Mouse (Mus musculus) CH12F3 (cell line): Measurements from ENCODE around the gene Mrtfa.

Source experiments
- in situ Hi-C: fragments of 300-500 bp; cut with MboI; formaldehyde crosslinking; loops from 2 replicates; pipeline ENCODE4 v1.14.3; 2020; ENCODE audit warnings: low sequenced_read_pairs

Gene Mrtfa

DNA sequence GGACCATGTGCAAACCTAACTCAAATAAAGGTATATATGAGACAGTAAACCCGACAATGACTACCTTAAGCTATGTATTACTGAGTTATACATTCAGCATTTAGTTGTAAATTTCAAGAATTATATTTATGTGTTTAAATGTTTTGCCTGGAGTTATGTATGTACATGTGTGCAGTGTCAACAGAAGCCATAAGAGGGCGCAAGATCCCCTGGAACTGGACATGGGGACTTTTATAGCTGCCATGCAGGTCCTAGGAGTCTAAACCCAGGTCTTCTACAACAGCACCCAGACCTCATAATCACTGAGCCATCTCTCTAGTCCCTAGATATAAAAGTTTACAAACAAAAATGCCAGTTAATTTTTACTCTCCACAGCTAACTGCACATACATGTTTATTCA, 117.8 kb downstream of the Mrtfa start:
- in situ Hi-C loops, result no loop called here

DNA sequence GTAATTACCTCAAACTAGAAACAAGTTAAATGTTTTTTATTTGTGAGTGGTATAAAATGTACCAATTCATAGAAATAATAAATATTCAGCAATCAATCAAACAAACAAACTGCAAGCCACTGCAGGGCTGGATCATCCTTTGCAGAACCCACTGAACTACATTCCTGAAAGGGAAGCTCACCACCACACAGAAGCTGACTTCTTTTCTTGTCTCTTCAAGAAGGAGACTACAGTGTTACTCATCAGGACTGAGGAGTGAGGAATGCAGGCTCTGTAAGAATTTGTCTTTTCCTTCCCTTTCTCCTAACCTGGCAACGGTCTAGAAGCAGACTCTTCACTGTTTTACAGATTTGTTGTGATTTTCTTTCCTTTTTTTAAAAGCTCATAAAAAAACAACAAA, 120.1 kb downstream of the Mrtfa start:
- in situ Hi-C loops, result no loop called here

DNA sequence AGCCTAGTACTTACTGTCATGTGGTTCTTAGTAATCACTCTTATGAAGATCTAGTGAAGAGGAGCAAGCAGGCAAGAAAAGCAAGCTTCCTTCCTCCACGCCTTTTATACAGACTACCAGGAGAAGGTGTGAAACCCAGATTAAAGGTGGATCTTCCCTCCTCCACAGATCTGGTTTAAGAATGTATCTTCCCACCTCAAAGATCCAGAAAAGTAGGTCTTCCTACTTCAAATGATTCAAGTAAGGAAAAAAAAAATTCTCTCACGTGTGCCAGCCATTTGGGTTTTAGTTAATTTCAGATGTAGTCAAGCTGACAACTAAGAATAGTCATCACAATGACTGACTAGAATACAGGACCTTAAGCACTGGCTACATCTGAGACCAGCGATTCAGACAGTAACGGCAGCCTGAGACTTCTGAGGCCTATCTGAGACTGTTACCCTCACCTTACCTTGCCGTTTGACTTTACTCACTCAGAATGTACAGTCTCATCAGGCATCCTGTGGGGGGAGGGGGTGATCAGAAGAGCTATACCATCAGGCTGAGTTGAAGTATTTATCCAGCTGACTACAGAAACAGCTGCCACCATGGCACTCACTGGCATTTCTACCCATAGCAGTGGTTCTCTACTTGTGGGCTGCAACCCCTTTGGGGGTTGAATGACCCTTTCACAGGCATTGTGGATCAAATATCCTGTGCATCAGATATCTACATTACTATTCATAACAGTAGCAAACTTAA, 121.7 kb downstream of the Mrtfa start:
- in situ Hi-C loops, result no loop called here

DNA sequence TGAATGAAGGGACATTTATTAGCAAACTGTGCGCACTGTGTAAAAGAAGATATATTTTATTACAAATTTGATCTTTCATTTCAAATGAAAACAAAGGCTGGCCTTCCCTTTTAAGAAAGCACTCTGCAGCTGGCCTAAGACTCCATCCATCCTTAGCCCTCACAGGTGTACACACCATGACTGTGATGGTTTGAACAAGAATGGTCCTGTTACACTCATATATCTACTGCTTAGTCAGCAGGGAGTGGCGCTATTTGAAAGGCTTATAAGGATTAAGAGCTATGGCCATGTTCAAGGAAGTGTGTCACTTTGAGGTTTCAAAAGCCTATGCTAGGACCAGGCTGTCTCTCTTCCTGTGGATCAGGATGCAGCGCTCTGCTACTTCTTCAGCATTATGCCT, 122.8 kb downstream of the Mrtfa start:
- in situ Hi-C loops, result no loop called here

DNA sequence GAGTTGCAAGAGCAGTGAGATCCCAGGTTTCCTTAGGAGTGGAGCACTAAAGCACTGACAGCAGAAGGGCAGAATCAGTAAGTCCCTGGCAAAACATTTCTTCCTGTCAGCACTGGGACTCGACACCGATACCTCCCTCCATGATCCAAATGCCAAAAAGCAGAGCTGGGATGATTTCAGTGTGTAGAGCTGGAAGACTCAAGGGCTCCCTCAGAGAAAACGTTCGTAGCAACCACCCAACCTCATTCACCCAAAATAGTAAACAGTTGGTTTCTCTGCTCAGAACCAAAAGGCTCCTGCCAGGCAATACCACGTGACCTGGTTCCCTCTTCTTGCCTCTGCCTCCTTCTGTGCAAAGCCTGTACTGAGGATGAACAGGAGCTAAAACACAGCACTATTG, 123.6 kb downstream of the Mrtfa start:
- in situ Hi-C loops, result no loop called here

DNA sequence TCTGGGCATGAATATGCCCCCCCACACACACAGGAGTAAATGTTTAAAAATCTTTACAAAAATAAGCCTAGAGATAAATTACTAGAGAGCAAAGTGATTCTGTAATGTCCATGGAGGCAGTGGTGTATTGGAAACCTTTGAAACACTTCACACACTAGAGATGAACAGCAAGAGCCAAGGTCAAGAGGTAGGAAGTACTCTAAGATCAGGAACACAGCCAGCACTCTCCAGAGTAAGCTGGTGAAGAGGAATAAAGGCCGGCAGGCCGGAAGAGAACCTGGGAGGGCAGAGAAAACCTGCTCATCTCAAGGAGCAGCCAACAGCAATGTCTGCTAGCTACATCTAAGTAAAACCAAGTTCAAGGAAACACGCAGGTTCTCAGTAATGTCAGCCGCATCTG, 125.9 kb downstream of the Mrtfa start:
- in situ Hi-C loops, result no loop called here

DNA sequence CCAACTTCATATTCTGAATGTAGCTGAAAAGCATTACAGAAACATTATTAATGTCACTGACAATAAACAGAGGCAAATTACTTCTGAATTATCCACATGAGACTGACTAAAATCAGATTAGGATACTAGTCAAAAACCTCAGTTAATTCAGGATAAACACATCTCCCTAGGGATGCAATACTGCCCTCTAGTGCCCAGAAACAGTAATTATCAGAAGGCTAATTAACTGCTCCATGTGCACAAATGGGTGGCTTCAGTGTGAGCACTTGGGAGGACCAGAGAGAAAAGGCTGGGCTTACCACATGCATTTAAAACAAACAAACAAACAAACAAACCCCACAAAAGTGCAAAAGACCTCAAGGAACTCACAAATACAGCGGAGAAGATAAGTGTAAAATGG, 126.4 kb downstream of the Mrtfa start:
- in situ Hi-C loops, result no loop called here

DNA sequence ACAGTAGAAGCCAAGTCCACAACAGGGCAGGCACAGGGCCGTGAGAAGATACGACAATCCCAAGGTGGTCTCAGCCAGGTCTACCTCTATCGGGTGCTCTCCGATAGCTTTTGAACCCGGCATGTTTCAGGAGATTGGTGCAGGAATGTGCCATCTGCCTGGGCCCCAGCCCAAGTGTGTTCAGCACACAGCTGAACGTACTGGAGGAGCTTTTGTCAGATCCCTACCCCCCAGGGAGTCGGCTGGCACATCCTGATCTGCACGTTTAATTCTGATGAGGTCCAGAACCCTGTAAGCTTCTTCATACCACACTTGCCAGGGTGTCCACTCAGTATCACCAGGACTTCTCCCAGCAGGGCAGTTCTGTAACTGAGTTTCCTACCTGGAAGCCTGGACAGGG, 127.9 kb downstream of the Mrtfa start:
- in situ Hi-C loops, result no loop called here

DNA sequence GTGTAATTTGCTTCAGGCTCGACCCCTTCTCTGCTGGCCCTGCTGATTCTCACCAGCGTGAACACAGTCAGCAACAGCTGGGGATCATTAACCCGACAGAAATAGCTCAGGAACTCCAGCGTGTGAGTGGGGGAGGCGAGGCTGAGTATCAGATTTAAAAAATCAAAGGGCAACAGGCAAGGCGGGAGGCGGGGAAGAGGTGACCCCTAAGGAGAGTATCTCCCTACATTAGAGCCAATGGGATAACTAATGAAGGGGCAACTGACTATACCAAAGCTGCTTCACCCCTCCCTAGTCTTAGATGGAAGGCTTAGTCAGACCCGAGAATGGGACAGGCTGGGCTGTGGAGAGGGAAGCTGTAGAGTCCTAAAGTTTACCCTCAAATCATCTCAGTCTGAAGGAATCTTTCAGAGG, 128.4 kb downstream of the Mrtfa start:
- in situ Hi-C loops, result no loop called here

DNA sequence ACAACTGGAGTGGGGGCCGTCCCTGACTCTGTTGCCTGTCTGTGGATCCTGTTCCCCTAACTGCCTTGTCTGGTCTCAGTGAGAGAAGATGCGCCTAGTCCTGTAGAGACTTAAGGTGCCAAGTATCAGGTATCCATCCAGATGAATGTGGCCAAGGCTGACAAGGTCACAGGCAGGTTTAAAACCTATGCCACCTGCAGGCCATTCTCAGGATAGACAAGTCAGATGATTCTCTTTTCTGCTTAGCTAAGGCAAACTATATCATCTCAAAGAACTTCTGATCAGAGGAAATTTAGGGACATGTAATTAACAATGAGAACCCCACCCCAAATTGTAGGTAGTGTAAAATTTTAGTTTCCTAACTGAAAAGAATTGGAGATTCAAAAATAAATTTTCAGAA, 129.6 kb downstream of the Mrtfa start:
- in situ Hi-C loops, result no loop called here

DNA sequence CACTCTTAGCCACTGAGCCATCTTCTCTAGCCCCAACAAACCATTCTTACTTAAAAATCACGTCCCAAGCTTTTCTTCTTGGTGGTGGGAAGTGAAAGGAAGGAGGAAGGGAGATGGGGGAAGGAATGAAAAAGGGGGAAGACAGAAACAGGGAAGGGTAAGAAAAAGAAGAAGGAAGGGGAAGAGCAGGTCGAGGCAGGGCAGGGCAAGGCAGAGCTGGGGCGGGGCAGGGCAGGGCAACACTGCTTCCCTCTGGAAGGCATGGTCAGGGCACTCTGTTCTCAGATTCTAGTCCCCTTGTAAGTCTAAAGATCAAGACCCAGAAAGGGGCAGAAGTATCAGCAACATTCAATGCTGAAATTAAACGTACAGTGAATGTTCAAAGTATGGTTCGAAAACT, 132.8 kb downstream of the Mrtfa start:
- in situ Hi-C loops, result no loop called here

DNA sequence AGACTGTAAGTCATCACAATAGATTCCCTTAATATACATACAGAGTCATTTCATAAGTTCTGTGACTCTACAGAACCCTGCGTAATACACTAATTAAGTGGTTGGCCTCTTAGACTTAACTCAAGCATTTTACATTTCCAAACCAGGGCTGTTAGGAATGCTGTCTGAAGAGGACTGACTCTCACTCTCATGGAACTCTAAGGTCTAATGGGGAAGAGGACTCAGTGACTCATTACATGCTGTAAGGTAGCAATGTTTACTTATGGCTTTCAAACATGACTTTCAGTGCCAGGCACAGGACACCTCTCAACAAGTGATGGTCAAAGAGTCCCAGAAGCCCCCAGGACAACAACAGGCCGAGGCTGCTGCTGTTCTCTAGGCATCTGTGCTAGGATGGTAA, 135.1 kb downstream of the Mrtfa start:
- in situ Hi-C loops, result no loop called here

DNA sequence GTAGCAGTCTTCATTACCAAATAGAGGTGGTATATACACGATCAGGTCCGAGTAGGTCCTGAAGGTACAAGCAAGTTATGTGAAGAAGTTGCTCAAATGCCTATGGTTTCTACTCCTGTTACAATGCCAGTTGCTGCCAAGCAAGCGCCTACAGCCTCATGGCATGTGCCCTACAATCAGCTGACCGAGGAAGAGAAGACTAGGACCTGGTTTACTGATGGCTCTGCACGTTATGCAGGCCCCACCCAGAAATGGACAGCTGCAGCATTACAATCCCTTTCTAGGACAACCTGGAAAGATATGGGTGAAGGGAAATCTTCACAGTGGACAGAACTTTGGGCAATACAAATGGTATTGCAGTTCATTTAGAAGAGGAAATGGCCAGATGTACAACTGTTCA, 138.1 kb downstream of the Mrtfa start:
- in situ Hi-C loops, result no loop called here

DNA sequence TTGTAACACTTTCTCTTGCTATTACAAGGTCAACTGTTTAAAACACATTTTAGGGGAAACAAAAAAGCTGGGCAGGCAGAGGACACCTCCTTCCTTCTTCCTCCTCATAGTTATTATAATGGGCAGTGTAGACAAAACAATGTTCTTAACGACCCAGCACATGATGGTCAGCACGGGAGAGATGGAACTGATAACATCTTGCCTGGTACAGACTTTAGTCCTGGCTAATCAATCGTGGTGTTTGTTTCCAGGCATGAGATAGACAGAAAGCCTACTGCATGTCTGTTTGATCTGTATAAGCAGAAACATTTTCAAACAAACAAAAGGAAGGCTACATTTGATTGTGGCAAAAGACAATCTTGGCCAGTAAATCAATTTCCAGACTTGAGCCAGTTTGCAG, 140.1 kb downstream of the Mrtfa start:
- in situ Hi-C loops, result no loop called here

DNA sequence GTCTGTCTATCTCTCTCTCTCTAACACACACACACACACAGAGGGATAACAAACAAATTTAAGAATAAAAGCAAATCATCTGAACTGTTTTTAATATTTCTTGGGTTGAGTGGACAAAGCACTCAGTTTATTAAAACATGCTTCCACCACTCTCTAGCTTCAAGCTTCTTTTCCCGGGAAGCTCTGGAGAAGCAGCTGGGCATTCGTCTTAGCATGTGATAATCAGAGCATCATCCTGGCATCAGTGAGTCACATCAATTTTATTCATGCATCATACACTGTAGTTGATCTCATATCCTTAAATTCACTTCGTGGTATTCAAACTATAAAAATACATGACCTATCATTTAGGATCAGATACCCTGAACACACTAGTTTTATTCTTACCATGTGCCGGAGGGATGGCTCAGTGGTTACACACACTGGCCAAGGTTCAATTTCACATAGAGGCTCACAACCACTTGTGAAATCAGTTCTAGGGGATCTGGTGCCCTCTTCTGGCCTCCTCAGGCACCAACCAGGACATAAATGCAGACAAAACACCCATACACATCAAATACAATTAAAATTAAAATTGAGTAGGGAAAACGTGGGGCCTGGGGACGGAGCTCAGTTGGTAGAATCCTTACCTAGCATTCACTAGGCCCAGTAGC, 141.0 kb downstream of the Mrtfa start:
- in situ Hi-C loops, result no loop called here

DNA sequence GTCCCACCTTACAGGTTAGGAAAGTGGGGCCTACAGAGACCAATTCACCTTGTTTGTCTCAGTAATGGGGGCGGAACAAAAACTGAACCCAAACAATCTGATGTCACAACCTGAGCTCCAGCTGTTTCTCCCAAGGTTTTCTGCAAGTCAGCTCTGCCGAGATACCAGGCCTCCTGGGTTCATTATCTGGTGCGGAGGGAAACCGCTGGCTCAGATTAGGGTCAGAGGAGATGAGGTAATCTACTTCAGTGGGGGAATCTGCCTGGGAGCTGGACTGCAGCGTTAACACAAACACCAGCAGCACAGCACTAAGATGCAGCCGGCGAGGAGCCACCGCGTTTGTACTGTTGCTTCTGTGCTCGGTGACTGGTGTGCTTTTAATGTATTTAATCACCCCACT, 143.1 kb downstream of the Mrtfa start:
- in situ Hi-C loops, result no loop called here

DNA sequence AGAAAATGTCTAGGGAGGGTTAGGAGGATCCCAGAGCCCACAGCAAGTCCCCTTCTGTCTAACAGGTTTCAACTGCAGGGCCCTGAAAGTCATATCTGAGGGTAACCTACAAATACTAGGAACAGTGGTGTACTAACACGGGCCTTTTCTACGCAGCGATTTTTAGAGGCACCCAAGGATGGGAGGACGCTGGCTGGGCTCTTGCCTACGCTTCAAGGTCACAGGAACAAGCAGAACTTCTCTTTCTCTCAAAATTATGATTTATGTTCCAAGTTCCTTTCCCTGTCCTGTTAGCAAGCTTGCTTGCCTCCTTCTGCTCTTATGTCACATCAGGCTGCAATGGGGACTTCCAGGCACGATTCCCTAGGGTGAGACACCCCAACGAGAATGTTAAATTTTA, 144.5 kb downstream of the Mrtfa start:
- in situ Hi-C loops, result no loop called here

DNA sequence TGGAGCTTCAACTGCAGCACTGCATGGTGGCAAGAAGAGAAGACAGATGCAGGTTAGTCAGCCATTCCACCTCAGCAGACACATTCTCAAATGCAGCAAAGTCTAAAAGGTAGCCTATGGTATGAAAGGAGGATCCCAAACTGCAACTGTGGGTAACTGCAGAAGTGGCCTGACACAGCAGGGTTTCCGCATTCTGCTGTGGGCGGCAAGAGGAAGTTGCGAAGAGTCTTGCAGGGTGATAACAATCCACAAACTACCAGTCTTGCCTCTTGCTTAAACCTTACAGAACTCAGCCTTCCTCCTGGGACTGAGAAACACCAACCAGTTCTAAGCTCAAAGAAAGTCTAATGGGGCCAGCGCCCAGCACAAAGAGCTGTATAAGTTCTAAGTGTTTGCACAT, 145.2 kb downstream of the Mrtfa start:
- in situ Hi-C loops, result no loop called here

DNA sequence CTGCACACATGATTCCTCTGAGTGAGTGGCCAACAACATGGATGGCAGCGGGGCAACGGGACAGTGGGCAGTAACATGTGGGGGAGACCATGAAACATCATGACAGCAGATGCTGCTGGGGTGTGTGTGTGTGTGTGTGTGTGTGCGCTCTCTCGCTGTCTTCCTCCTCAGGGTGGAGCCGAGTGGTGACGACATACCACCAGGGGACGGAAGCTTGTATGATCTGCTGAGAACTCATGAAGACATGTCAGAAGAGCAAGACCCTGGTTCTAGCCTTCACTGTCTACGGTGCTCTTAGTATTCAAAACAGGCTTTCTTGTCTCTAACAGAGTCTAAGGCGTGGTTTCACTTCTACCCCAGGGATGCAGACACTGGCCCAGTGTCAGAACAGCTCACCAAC, 146.1 kb downstream of the Mrtfa start:
- in situ Hi-C loops, result no loop called here

DNA sequence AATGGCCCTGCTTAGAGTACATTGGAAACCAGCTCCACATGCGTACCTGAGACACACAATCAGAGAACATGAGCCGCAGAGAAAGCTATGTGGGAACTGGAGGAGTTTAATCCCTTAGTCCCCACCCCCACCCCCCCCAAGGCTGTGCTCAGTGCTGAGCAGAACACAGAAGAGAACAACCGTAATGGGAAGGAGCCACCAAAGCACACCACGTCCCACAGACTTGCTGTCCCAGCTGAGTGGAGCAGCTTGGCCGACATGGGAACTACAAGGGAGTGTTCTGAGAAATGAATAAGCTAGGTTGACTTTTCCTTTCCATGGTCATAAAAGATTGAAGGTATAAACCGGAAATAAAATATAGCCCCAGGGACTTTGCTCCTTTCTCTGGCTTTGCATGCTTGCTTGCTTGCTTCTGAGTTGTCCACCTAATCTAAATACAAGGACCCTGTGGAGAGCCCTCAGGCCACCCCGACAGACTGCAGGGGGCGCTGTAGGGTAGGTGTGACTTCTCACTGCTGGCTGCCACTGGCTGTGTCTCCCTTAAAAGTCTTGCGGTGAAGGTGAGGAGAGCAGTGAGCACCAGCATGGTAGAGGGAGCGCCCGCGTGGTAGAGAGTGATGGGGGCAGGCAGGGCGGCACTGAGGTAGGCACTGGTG, 148.2 kb downstream of the Mrtfa start:
- in situ Hi-C loops, result no loop called here

DNA sequence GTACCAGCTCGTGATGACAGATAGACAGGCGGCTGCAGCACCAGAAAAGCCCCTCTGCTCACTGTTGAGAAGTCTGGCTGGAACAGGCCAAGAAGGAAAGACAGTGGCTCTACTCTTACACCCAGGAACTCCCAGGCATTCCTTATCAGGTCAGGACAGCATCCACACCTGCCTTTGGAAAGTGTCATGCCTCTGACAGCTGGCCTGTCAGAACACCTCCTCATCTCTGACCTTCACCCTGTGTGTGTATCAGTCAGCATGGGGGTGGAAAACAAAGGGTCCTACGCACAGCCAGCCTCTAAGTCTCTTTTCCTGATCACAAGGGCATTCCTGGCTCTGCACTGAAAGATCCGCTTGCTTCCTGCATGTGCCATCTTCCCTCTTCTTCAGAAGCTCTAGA, 148.8 kb downstream of the Mrtfa start:
- in situ Hi-C loops, result no loop called here

DNA sequence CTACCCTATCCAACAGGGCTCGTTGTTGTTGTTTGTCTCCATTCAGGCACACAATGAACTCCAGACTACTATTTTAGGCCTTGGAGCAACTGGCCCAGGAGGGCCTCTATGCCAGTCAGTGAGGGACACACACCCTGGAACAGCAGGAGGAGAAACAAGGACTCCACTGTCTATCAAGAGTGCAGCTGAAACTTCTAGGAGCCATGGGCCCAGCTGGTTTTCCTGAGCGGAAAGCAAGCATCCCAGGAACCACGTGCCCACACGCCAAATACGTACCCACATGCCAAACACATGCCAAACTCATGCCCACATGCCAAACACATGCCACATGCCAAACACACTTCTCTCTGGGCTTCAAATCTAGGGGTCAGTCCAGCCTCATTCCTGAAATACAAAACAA, 152.1 kb downstream of the Mrtfa start:
- in situ Hi-C loops, result no loop called here
